Mouse (Mus musculus) forebrain, embryonic 11.5 days (tissue): Measurements from ENCODE around the gene Midn. TPM values are rescaled to one million over a fixed set of nuclear protein-coding genes. Genes with fewer than 3 reads are reported as not detected.

Experiments used
- ATAC-seq: fragments of 200-750 bp; cut with Nextera tagmentation; replicated peaks from 2 replicates; pipeline ENCODE4 v1.8.0; 2017; ENCODE audit warnings: moderate TSS enrichment; ENCODE audit not compliant: low FRiP score
- DNase-seq: peaks from one replicate; pipeline ENCODE4 v3.0.0-alpha.2; 2017; ENCODE audit warnings: low spot score
- H3K27ac ChIP-seq: fragments of 300-500 bp; sonication (generic); 2 replicates; pipeline ENCODE4 v1.5.1; 2014; ENCODE audit warnings: low read depth, low read length
- H3K27me3 ChIP-seq: fragments of 300-500 bp; sonication (generic); 2 replicates; pipeline ENCODE4 v1.6.1; 2014; ENCODE audit warnings: mild to moderate bottlenecking, low read length, mixed read lengths; ENCODE audit not compliant: control insufficient read depth, insufficient read depth
- H3K36me3 ChIP-seq: fragments of 300-500 bp; sonication (generic); 2 replicates; pipeline ENCODE4 v1.6.1; 2014; ENCODE audit warnings: mild to moderate bottlenecking, low read length, moderate library complexity, mixed read lengths; ENCODE audit not compliant: control insufficient read depth, insufficient read depth
- H3K4me1 ChIP-seq: fragments of 300-500 bp; sonication (generic); replicated peaks from 2 replicates; pipeline ENCODE4 v1.6.1; 2014; ENCODE audit warnings: low read length, mixed read lengths; ENCODE audit not compliant: control insufficient read depth, insufficient read depth
- H3K4me2 ChIP-seq: fragments of 300-500 bp; sonication (generic); 2 replicates; pipeline ENCODE4 v1.6.1; 2014; ENCODE audit warnings: low read depth, mild to moderate bottlenecking, low read length, moderate library complexity, mixed read lengths; ENCODE audit not compliant: severe bottlenecking
- H3K4me3 ChIP-seq: fragments of 300-500 bp; sonication (generic); 2 replicates; pipeline ENCODE4 v1.5.1; 2014; ENCODE audit warnings: low read depth, low read length
- H3K9ac ChIP-seq: fragments of 300-500 bp; sonication (generic); 2 replicates; pipeline ENCODE4 v1.6.1; 2014; ENCODE audit warnings: low read length
- H3K9me3 ChIP-seq: fragments of 300-500 bp; sonication (generic); 2 replicates; pipeline ENCODE4 v1.6.1; 2016; ENCODE audit warnings: low read length, mixed read lengths; ENCODE audit not compliant: control insufficient read depth
- WGBS: fragments of 180-500 bp; shearing (Covaris S2); extraction: QIAGEN DNeasy Blood & Tissue Kit; methylation state at CpG from one replicate; pipeline ENCODE4 v1.1.7; 2014; 5-methylcytosine and 5-hydroxymethylcytosine counted together
- polyA plus RNA-seq: library from polyadenylated mRNA; unstranded; fragments of >200 nt; fragmentation: Nextera tagmentation; extraction: Ambion mirVana; gene quantifications from 2 replicates; pipeline ENCODE4 v1.2.1, GENCODE M21; 2014

Gene Midn
- polyA plus RNA-seq, 1 experiment from 2014 or later, result 58.3 TPM

GRCm38 (mm10) chr10:80133226-80133849 is 14.7 kb upstream of the Midn start:
- Histone ChIP-seq H3K4me2 (no peak overlapping the region), H3K27me3 (peaks cover 9% of the 10 kb centered on the region), H3K36me3 (peaks cover 13% of the 10 kb centered on the region), H3K9me3 (no peaks in the 10 kb centered on the region), H3K9ac (no peak overlapping the region), H3K27ac (no peak overlapping the region), H3K4me3 (no peak overlapping the region), H3K4me1 (peaks cover 25% of the 10 kb centered on the region)
- DNase-seq, result no peak
- 85% methylated on average over 8 of the region's 8 CpGs for WGBS
- ATAC-seq, result no peak

GRCm38 (mm10) chr10:80134421-80134820 is 13.7 kb upstream of the Midn start:
- no peak for ATAC-seq
- peaks cover 9% of the 10 kb centered on the region for H3K27me3 ChIP-seq
- H3K36me3 ChIP-seq, result peaks cover 9% of the 10 kb centered on the region

GRCm38 (mm10) chr10:80135161-80135560 is 12.9 kb upstream of the Midn start:
- no peak for ATAC-seq
- no peak overlapping the region for H3K27ac ChIP-seq
- no peak overlapping the region for H3K4me3 ChIP-seq
- H3K9ac ChIP-seq, result no peak overlapping the region
- WGBS, result 92% methylated on average over 10 of the region's 10 CpGs
- H3K4me1 ChIP-seq, result peaks cover 28% of the 10 kb centered on the region
- DNase-seq, result no peak
- H3K36me3 ChIP-seq, result peaks cover 2% of the 10 kb centered on the region
- H3K4me2 ChIP-seq, result no peak overlapping the region
- no peaks in the 10 kb centered on the region for H3K9me3 ChIP-seq
- peaks cover 9% of the 10 kb centered on the region for H3K27me3 ChIP-seq

More at GRCm38 (mm10) chr10:80134421-80134820, 13.7 kb upstream of the Midn start:
- no peak for DNase-seq
- Histone ChIP-seq H3K9ac (no peak overlapping the region), H3K9me3 (no peaks in the 10 kb centered on the region), H3K4me2 (no peak overlapping the region), H3K27ac (no peak overlapping the region), H3K4me1 (peaks cover 27% of the 10 kb centered on the region), H3K4me3 (no peak overlapping the region)
- WGBS, result 90% methylated on average over 9 of the region's 9 CpGs

- H3K4me1 ChIP-seq, result peaks cover 28% of the 10 kb centered on the region
- DNase-seq, result no peak
- peaks cover 9% of the 10 kb centered on the region for H3K27me3 ChIP-seq
- H3K4me3 ChIP-seq, result no peak overlapping the region
- peaks cover 2% of the 10 kb centered on the region; the same call in 1 of the 2 replicates for H3K36me3 ChIP-seq
- ATAC-seq, result no peak
- WGBS, result 88% methylated on average over 1 of the region's 1 CpGs
- H3K9me3 ChIP-seq, result no peaks in the 10 kb centered on the region
- H3K4me2 ChIP-seq, result no peak overlapping the region
- no peak overlapping the region for H3K27ac ChIP-seq
- H3K9ac ChIP-seq, result no peak overlapping the region
Measured at GRCm38 (mm10) chr10:80135641-80136040, 12.4 kb upstream of the Midn start.

- ATAC-seq (no peak), DNase-seq (no peak)
- Histone ChIP-seq H3K27me3 (peaks cover 9% of the 10 kb centered on the region), H3K9me3 (no peaks in the 10 kb centered on the region), H3K4me1 (peaks cover 24% of the 10 kb centered on the region), H3K27ac (no peak overlapping the region), H3K4me2 (peak overlapping the region; percentile 95), H3K36me3 (peaks cover 2% of the 10 kb centered on the region; the same call in 1 of the 2 replicates), H3K9ac (peak overlapping the region; percentile 81), H3K4me3 (peak overlapping the region; percentile 79)
- WGBS, result 20% methylated on average over 45 of the region's 49 CpGs
Measured at GRCm38 (mm10) chr10:80136179-80136951, 11.7 kb upstream of the Midn start.

- no peak for DNase-seq
- WGBS, result 3% methylated on average over 24 of the region's 29 CpGs
- peak overlapping the region; percentile 74 for H3K27ac ChIP-seq
Measured at GRCm38 (mm10) chr10:80136952-80137625, 11.0 kb upstream of the Midn start.

GRCm38 (mm10) chr10:80137626-80138552 is 10.2 kb upstream of the Midn start:
- 2% methylated on average over 28 of the region's 33 CpGs for WGBS
- peak overlapping the region; percentile 74 for H3K27ac ChIP-seq
- H3K9me3 ChIP-seq, result no peaks in the 10 kb centered on the region
- peak overlapping the region; percentile 81 for H3K9ac ChIP-seq
- ATAC-seq (no peak), DNase-seq (peak; percentile 79)
- H3K27me3 ChIP-seq, result peaks cover 9% of the 10 kb centered on the region
- H3K36me3 ChIP-seq, result peaks cover 2% of the 10 kb centered on the region; the same call in 1 of the 2 replicates
- H3K4me1 ChIP-seq, result peaks cover 22% of the 10 kb centered on the region
- peak overlapping the region; percentile 95 for H3K4me2 ChIP-seq
- H3K4me3 ChIP-seq, result peak overlapping the region; percentile 79

More at GRCm38 (mm10) chr10:80136952-80137625, 11.0 kb upstream of the Midn start:
- ATAC-seq, result no peak
- Histone ChIP-seq H3K9ac (peak overlapping the region; percentile 81), H3K9me3 (no peaks in the 10 kb centered on the region), H3K27me3 (peaks cover 9% of the 10 kb centered on the region), H3K4me2 (peak overlapping the region; percentile 95), H3K4me3 (peak overlapping the region; percentile 79), H3K36me3 (peaks cover 2% of the 10 kb centered on the region; the same call in 1 of the 2 replicates), H3K4me1 (peaks cover 20% of the 10 kb centered on the region)
